Comparison of ENCODE assay signal across 10 mouse cellular contexts in the genomic region with DNA sequence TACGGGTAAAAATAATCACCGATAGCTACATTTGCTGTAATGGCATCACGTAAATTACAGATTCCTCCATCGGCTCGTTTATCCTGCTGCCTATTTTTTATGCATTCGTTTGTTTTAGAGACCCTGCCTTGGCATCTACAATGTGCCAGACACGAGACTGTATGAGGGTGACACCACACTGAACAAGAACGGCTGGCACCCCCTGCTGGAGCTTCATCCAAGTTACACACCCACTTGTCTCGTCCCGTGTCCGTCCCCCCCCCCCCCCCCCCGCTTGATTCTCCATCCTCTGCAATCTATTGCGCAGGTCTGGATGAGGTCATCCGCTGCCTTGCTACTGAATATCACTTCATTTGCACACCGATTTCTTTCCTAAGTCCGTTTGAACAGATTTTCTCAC. TPM values are rescaled to one million over a fixed set of nuclear protein-coding genes. Genes with fewer than 3 reads are reported as not detected.
DNase-seq lines count a peak whose midpoint lies in the region; ATAC-seq and TF ChIP-seq lines count a peak whose summit lies in the region.
"Had no signal": no experiment of that assay in that cellular context is flagged by ENCODE, and none has a peak within 500 bp of the region (broad histone marks: within the 10 kb centered on the region; RNA-seq: fewer than 3 reads in every experiment).

No protein-coding gene starts in this region.

- H3K9me3 ChIP-seq in heart, postnatal 0 days (replicated peaks; ENCODE audit: control insufficient read depth, low read length) = no peaks in the 10 kb centered on the region
- H3K9me3 ChIP-seq in lung, embryonic 16.5 days (ENCODE audit: control insufficient read depth, low read length) = no peaks in the 10 kb centered on the region
- H3K9me3 ChIP-seq: midbrain, embryonic 12.5 days had no signal

- no peaks in the 10 kb centered on the region for H3K4me1 ChIP-seq in heart, postnatal 0 days (ENCODE audit: control insufficient read depth, insufficient read depth)
- H3K4me1 ChIP-seq in lung, embryonic 16.5 days (replicated peaks; ENCODE audit: control insufficient read depth, insufficient read depth, low read length) = 0 out of 2 replicates have a peak, but pooled peaks cover 4% of the 10 kb centered on the region

- H3K4me2 ChIP-seq in heart, postnatal 0 days (ENCODE audit: low read depth, low read length) = no peak overlapping the region
- no peak overlapping the region for H3K4me2 ChIP-seq in lung, embryonic 16.5 days (ENCODE audit: low read depth, low read length)
- H3K4me2 ChIP-seq: midbrain, embryonic 12.5 days had no signal

- TF ChIP-seq CTCF in heart, postnatal 0 days (IDR thresholded peaks at IDR 0.05; ENCODE audit: low read depth) = peak; percentile 42

- H3K4me3 ChIP-seq in heart, postnatal 0 days (ENCODE audit: low read depth, low read length) = no peak overlapping the region
- H3K4me3 ChIP-seq in lung, embryonic 16.5 days (ENCODE audit: low read length) = no peak overlapping the region
- H3K4me3 ChIP-seq: midbrain, embryonic 12.5 days had no signal

- 51% methylated on average over 15 of the region's 16 CpGs for WGBS in heart, postnatal 0 days
- WGBS in lung, embryonic 16.5 days = 64% methylated on average over 12 of the region's 16 CpGs

- H3K27me3 ChIP-seq in heart, postnatal 0 days (ENCODE audit: control insufficient read depth, insufficient read depth, low read length) = no peaks in the 10 kb centered on the region
- no peaks in the 10 kb centered on the region for H3K27me3 ChIP-seq in lung, embryonic 16.5 days (ENCODE audit: control insufficient read depth, insufficient read depth, low read depth, low read length)

- no peak for TF ChIP-seq EP300 in heart, postnatal 0 days (IDR thresholded peaks at IDR 0.05; ENCODE audit: low read depth)

- DNase-seq in heart, postnatal 0 days (ENCODE audit: low spot score) = peak; percentile 45
- DNase-seq in heart, adult 8-10 months (ENCODE audit: low spot score) = no peak
- peak; percentile 42 for DNase-seq in 3T3-L1 (ENCODE audit: low read depth, low spot score)
- DNase-seq in adipocyte (ENCODE audit: low spot score) = peak; percentile 7
- peak; percentile 54 for DNase-seq in embryo, embryonic 10.5 days (ENCODE audit: low spot score)
- peak; percentile 75 for DNase-seq in kidney, postnatal 10 days

- H3K36me3 ChIP-seq in heart, postnatal 0 days (replicated peaks; ENCODE audit: control insufficient read depth, insufficient read depth, low read length) = no peaks in the 10 kb centered on the region
- no peaks in the 10 kb centered on the region for H3K36me3 ChIP-seq in lung, embryonic 16.5 days (ENCODE audit: control insufficient read depth, insufficient read depth, low read length)
- H3K36me3 ChIP-seq: midbrain, embryonic 12.5 days had no signal

- H3K9ac ChIP-seq in heart, postnatal 0 days (replicated peaks; ENCODE audit: low read depth, low read length) = no peak overlapping the region
- H3K9ac ChIP-seq in lung, embryonic 16.5 days (ENCODE audit: low read length) = no peak overlapping the region
- H3K9ac ChIP-seq: midbrain, embryonic 12.5 days had no signal

- no peak overlapping the region for H3K27ac ChIP-seq in heart, postnatal 0 days (ENCODE audit: low read depth)
- no peak overlapping the region for H3K27ac ChIP-seq in lung, embryonic 16.5 days (ENCODE audit: low read length)
- H3K27ac ChIP-seq: midbrain, embryonic 12.5 days had no signal

- ATAC-seq in heart, postnatal 0 days (ENCODE audit: insufficient read depth, low read depth) = no peak
- peak; percentile 51; the same call in 1 of the 2 replicates for ATAC-seq in lung, embryonic 16.5 days (ENCODE audit: low read depth)
- ATAC-seq in activated CD4-positive, CD25-positive, alpha-beta regulatory T cell, adult 4 months = no peak

RNA-seq across cellular contexts. Expression of gene Stab2, which starts 12.9 kb away (rescaled TPM):
- total RNA-seq in heart, postnatal 0 days (2014; rRNA removed; ENCODE audit: low replicate concordance) = 1.9 and 3.9 TPM in 2 replicates
- 0.21 and 0.22 TPM in 2 replicates for polyA plus RNA-seq in heart, postnatal 0 days (2015; fragmentation: Nextera tagmentation; extraction: Ambion mirVana)
- under 1 TPM; 0.23 to 0.59 (median 0.35) TPM for total RNA-seq in heart, adult 8-10 months (2022)
- polyA plus RNA-seq in lung, embryonic 16.5 days (2015; fragmentation: Nextera tagmentation; extraction: Ambion mirVana) = 6.8 and 9.8 TPM in 2 replicates
- not detected for polyA plus RNA-seq in activated CD4-positive, CD25-positive, alpha-beta regulatory T cell, adult 4 months (2017; shearing (Covaris generic))

RNA-seq across cellular contexts. Expression of gene 1700113H08Rik, which starts 37.1 kb away (rescaled TPM):
- not detected in 2 replicates for total RNA-seq in heart, postnatal 0 days (2014; rRNA removed; ENCODE audit: low replicate concordance)
- 0.26 and 0.49 TPM in 2 replicates for polyA plus RNA-seq in heart, postnatal 0 days (2015; fragmentation: Nextera tagmentation; extraction: Ambion mirVana)
- under 1 TPM in 3 of 4 experiments, not detected in 1; 0.19 to 0.34 (median 0.29) TPM for total RNA-seq in heart, adult 8-10 months (2022)
- not detected in 2 replicates for polyA plus RNA-seq in lung, embryonic 16.5 days (2015; fragmentation: Nextera tagmentation; extraction: Ambion mirVana)
- polyA plus RNA-seq in activated CD4-positive, CD25-positive, alpha-beta regulatory T cell, adult 4 months (2017; shearing (Covaris generic)) = not detected
- polyA plus RNA-seq: heart, embryonic 14.5 days had no signal
